Mouse (Mus musculus): ENCODE measurements around the gene Mfng.
A peak's percentile ranks its signal among the peaks of the same experiment; 100 is the strongest.

Gene Mfng

GRCm38 (mm10) chr15:78716936-78717335 lies 56.3 kb downstream of the Mfng start:
- DNase-seq (ENCODE audit: low read depth, low spot score) = peak; percentile 73

DNA sequence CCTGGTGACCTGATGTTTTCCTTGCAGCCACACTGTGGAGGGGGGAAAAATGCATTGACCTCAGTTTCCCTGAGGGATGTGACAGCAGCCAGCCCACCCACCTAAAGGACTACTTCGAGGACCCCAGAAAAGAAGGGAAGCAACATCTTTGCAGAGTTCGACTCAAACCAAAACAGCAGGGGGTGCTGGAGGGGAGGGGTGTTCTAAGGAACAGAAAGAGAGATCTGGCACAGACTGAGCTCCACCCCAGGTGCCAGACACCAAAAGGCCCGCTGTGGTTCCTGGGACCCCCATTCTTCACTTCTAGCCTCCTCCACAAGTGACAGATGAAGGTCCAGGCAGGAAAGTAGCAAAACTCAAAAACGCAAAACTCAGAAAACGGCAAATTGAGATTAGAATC lies 57.4 kb downstream of the Mfng start:
- no peak for DNase-seq (ENCODE audit: low read depth, low spot score)

DNA sequence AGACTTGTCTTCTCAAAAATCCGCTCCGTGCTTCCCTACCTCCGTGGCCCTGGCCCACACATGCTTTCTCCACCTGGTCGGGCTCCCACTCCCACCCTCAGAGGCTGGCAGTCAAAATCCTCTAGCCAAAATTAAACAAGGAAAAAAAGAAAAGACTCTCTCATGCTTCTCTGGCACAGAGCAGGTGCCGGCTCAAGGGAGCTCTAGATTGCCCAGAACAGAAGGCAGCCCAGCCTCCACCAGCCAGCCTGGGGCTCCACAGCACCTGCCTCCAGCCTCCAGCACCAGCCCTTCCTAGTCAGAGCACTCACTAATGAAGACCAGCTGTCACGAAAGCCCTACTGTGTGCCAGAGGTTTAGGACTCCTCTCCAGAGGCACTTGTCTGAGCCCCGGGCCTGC lies 59.5 kb downstream of the Mfng start:
- peak; percentile 68 for DNase-seq (ENCODE audit: low read depth, low spot score)

- DNase-seq (ENCODE audit: low read depth, low spot score) = peak; percentile 76
Measured at GRCm38 (mm10) chr15:78712335-78713258, 60.7 kb downstream of the Mfng start.

GRCm38 (mm10) chr15:78711935-78712334 lies 61.3 kb downstream of the Mfng start:
- peak; percentile 85 for DNase-seq (ENCODE audit: low read depth, low spot score)

DNA sequence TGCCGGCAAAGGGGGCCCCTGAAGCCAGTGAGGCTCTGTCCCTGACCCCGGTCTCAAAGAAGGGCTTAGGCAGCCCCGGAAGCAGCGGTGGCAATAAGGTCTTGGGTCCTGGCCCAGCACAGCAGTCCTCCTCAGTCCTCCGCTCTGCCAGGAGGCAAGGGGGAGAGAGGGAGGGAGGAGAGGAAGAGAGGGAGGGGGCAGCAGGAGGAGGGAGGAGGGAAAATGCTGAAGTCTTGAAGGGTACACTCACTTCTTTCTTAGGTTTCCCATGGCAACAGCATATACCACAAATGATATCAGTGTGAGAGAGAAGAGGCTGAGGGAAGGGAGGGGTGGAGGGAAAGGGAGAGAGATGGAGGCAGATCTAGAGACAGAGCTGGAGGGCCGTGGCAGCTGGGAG lies 62.6 kb downstream of the Mfng start:
- DNase-seq (ENCODE audit: low read depth, low spot score) = peak; percentile 91

- DNase-seq (ENCODE audit: low read depth, low spot score) = peak; percentile 84
Measured at GRCm38 (mm10) chr15:78709767-78710166, 63.5 kb downstream of the Mfng start.

DNA sequence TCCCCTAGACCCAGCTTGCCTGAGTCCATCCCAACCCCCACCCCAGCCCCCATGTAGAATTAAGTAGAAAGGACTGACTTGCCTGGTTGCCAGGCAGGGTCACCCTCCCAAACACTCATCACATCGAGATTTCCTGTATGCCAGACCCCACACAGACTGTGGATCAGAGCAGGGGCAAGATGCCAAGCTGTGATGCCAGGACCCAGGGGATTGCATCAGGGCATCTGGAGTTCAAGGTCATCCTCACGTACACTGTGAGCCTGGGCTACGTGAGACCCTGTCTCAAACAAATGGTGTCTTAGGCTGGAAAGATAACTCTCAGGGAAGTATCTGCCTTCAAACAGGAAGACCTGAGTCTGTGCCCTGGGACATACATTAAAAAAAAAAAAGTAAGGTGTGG lies 66.6 kb downstream of the Mfng start:
- DNase-seq (ENCODE audit: low read depth, low spot score) = no peak

Data from brain, adult 2 months (tissue).